Mouse (Mus musculus) lung, embryonic 16.5 days (tissue): ENCODE measurements around the gene Rgl1. TPM values are rescaled to one million over a fixed set of nuclear protein-coding genes. Genes with fewer than 3 reads are reported as not detected.

ENCODE experiments used
- ATAC-seq: fragments of 200-750 bp; cut with Nextera tagmentation; 2 replicates; pipeline ENCODE4 v1.8.0; 2017; ENCODE audit warnings: low read depth, mild to moderate bottlenecking, moderate library complexity
- H3K27ac ChIP-seq: fragments of 300-500 bp; sonication (generic); 2 replicates; pipeline ENCODE4 v1.5.1; 2014; ENCODE audit warnings: mild to moderate bottlenecking, control low read depth, low read length
- H3K27me3 ChIP-seq: fragments of 300-500 bp; sonication (generic); 2 replicates; pipeline ENCODE4 v1.6.1; 2014; ENCODE audit warnings: low read depth, low read length, mixed read lengths; ENCODE audit not compliant: control insufficient read depth, insufficient read depth
- H3K36me3 ChIP-seq: fragments of 300-500 bp; sonication (generic); 2 replicates; pipeline ENCODE4 v1.6.1; 2014; ENCODE audit warnings: low read length; ENCODE audit not compliant: control insufficient read depth, insufficient read depth
- H3K4me1 ChIP-seq: fragments of 300-500 bp; sonication (generic); replicated peaks from 2 replicates; pipeline ENCODE4 v1.6.1; 2014; ENCODE audit warnings: low read length, mixed read lengths; ENCODE audit not compliant: control insufficient read depth, insufficient read depth
- H3K4me2 ChIP-seq: fragments of 300-500 bp; sonication (generic); 2 replicates; pipeline ENCODE4 v1.6.1; 2014; ENCODE audit warnings: low read depth, low read length, control low read depth
- H3K4me3 ChIP-seq: fragments of 300-500 bp; sonication (generic); 2 replicates; pipeline ENCODE4 v1.5.1; 2014; ENCODE audit warnings: mild to moderate bottlenecking, low read length, control low read depth
- H3K9ac ChIP-seq: fragments of 300-500 bp; sonication (generic); 2 replicates; pipeline ENCODE4 v1.6.1; 2014; ENCODE audit warnings: low read length, control low read depth
- H3K9me3 ChIP-seq: fragments of 300-500 bp; sonication (generic); 2 replicates; pipeline ENCODE4 v1.6.1; 2016; ENCODE audit warnings: low read length; ENCODE audit not compliant: control insufficient read depth
- WGBS: fragments of 180-500 bp; shearing (Covaris S2); extraction: QIAGEN DNeasy Blood & Tissue Kit; methylation state at CpG from one replicate; pipeline ENCODE4 v1.1.7; 2014; 5-methylcytosine and 5-hydroxymethylcytosine counted together
- polyA plus RNA-seq: library from polyadenylated mRNA; unstranded; fragments of >200 nt; fragmentation: Nextera tagmentation; extraction: Ambion mirVana; gene quantifications from 2 replicates; pipeline ENCODE4 v1.2.1, GENCODE M21; 2015

Gene Rgl1
- polyA plus RNA-seq, 1 experiment from 2014 or later = 53.4 TPM

- H3K9ac ChIP-seq = no peak overlapping the region
- H3K4me2 ChIP-seq = 0 out of 2 replicates have a peak overlapping the region, but pooled peaks have one; percentile 4
- H3K27ac ChIP-seq = no peak overlapping the region
- no peaks in the 10 kb centered on the region for H3K27me3 ChIP-seq
- no peaks in the 10 kb centered on the region for H3K36me3 ChIP-seq
- peaks cover 4% of the 10 kb centered on the region for H3K4me1 ChIP-seq
- WGBS = 32% methylated on average over 15 of the region's 15 CpGs
- peak; percentile 20; the same call in 1 of the 2 replicates for ATAC-seq
- H3K4me3 ChIP-seq = no peak overlapping the region
- H3K9me3 ChIP-seq = no peaks in the 10 kb centered on the region
These were observed 234.7 kb downstream of the Rgl1 start for GRCm38 (mm10) chr1:152531498-152531897.

- Histone ChIP-seq H3K4me1 (peaks cover 7% of the 10 kb centered on the region), H3K9ac (no peak overlapping the region), H3K36me3 (peaks cover 5% of the 10 kb centered on the region; the same call in 1 of the 2 replicates), H3K4me2 (no peak overlapping the region), H3K27ac (no peak overlapping the region), H3K4me3 (no peak overlapping the region), H3K9me3 (no peaks in the 10 kb centered on the region), H3K27me3 (no peaks in the 10 kb centered on the region)
- no peak for ATAC-seq
- 81% methylated on average over 3 of the region's 3 CpGs for WGBS
These were observed 237.4 kb downstream of the Rgl1 start for GRCm38 (mm10) chr1:152528778-152529177.

GRCm38 (mm10) chr1:152528214-152528613, 237.9 kb downstream of the Rgl1 start:
- WGBS = 73% methylated on average over 6 of the region's 6 CpGs
- H3K36me3 ChIP-seq = peaks cover 5% of the 10 kb centered on the region; the same call in 1 of the 2 replicates
- no peak overlapping the region for H3K27ac ChIP-seq
- no peak overlapping the region for H3K4me3 ChIP-seq
- no peaks in the 10 kb centered on the region for H3K27me3 ChIP-seq
- ATAC-seq = no peak
- H3K9ac ChIP-seq = no peak overlapping the region
- H3K4me1 ChIP-seq = peaks cover 7% of the 10 kb centered on the region
- no peaks in the 10 kb centered on the region for H3K9me3 ChIP-seq
- no peak overlapping the region for H3K4me2 ChIP-seq

- no peak overlapping the region for H3K4me3 ChIP-seq
- H3K9ac ChIP-seq = no peak overlapping the region
- WGBS = 72% methylated on average over 9 of the region's 9 CpGs
- no peak overlapping the region for H3K27ac ChIP-seq
- H3K9me3 ChIP-seq = no peaks in the 10 kb centered on the region
- H3K27me3 ChIP-seq = no peaks in the 10 kb centered on the region
- H3K4me1 ChIP-seq = 0 out of 2 replicates have a peak, but pooled peaks cover 3% of the 10 kb centered on the region
- peaks cover 5% of the 10 kb centered on the region; the same call in 1 of the 2 replicates for H3K36me3 ChIP-seq
- no peak overlapping the region for H3K4me2 ChIP-seq
- ATAC-seq = no peak
These were observed 240.0 kb downstream of the Rgl1 start for GRCm38 (mm10) chr1:152526154-152526553.

GRCm38 (mm10) chr1:152524987-152525648, 241.0 kb downstream of the Rgl1 start:
- Histone ChIP-seq H3K27ac (no peak overlapping the region), H3K4me3 (no peak overlapping the region), H3K9me3 (no peaks in the 10 kb centered on the region), H3K4me2 (no peak overlapping the region), H3K36me3 (peaks cover 5% of the 10 kb centered on the region; the same call in 1 of the 2 replicates), H3K4me1 (0 out of 2 replicates have a peak, but pooled peaks cover 3% of the 10 kb centered on the region), H3K9ac (no peak overlapping the region), H3K27me3 (no peaks in the 10 kb centered on the region)
- ATAC-seq = peak; percentile 78
- 18% methylated on average over 6 of the region's 6 CpGs for WGBS

- H3K27ac ChIP-seq = no peak overlapping the region
- peaks cover 5% of the 10 kb centered on the region; the same call in 1 of the 2 replicates for H3K36me3 ChIP-seq
- 0 out of 2 replicates have a peak, but pooled peaks cover 3% of the 10 kb centered on the region for H3K4me1 ChIP-seq
- no peak for ATAC-seq
- no peaks in the 10 kb centered on the region for H3K27me3 ChIP-seq
- H3K4me2 ChIP-seq = no peak overlapping the region
- no peak overlapping the region for H3K4me3 ChIP-seq
- no peaks in the 10 kb centered on the region for H3K9me3 ChIP-seq
- H3K9ac ChIP-seq = no peak overlapping the region
- WGBS = 65% methylated on average over 22 of the region's 22 CpGs
These were observed 241.9 kb downstream of the Rgl1 start for GRCm38 (mm10) chr1:152524098-152524892.

- Histone ChIP-seq H3K4me1 (0 out of 2 replicates have a peak, but pooled peaks cover 3% of the 10 kb centered on the region), H3K9me3 (no peaks in the 10 kb centered on the region), H3K4me2 (no peak overlapping the region), H3K36me3 (peaks cover 9% of the 10 kb centered on the region), H3K27ac (no peak overlapping the region), H3K27me3 (no peaks in the 10 kb centered on the region), H3K4me3 (no peak overlapping the region), H3K9ac (no peak overlapping the region)
- ATAC-seq = no peak
- WGBS = 39% methylated on average over 11 of the region's 11 CpGs
These were observed 242.9 kb downstream of the Rgl1 start for GRCm38 (mm10) chr1:152523292-152523691.

GRCm38 (mm10) chr1:152522226-152522625, 243.9 kb downstream of the Rgl1 start:
- Histone ChIP-seq H3K27me3 (no peaks in the 10 kb centered on the region), H3K9me3 (no peaks in the 10 kb centered on the region), H3K4me1 (0 out of 2 replicates have a peak, but pooled peaks cover 3% of the 10 kb centered on the region), H3K4me3 (no peak overlapping the region), H3K9ac (no peak overlapping the region), H3K4me2 (no peak overlapping the region), H3K36me3 (peaks cover 12% of the 10 kb centered on the region), H3K27ac (no peak overlapping the region)
- ATAC-seq = no peak
- WGBS = 89% methylated on average over 3 of the region's 3 CpGs
